Mouse (Mus musculus): ENCODE results near the gene Ttc3.
A peak's percentile ranks its signal among the peaks of the same experiment; 100 is the strongest.
"Not testable (repeated sequence)": the region's sequence is repeated elsewhere in the genome, so short reads cannot be mapped to it uniquely, and the experiment has no call there.

Gene Ttc3

GRCm38 (mm10) chr16:94370173-94370914, at the start of gene Ttc3:
Ttc3 (plus strand) TSS chr16:94370618.
- peak; percentile 96 for DNase-seq

GRCm38 (mm10) chr16:94323681-94324080, 46.7 kb upstream of the Ttc3 start:
- no peak for DNase-seq

- no peak for DNase-seq
Measured at GRCm38 (mm10) chr16:94326008-94326407, 44.4 kb upstream of the Ttc3 start.

GRCm38 (mm10) chr16:94327781-94328711, 42.4 kb upstream of the Ttc3 start, which contains the start of gene Ripply3:
Ripply3 (plus strand) TSS chr16:94328420.
- no peak for DNase-seq

- DNase-seq: no peak
Measured at GRCm38 (mm10) chr16:94328881-94329867, 41.2 kb upstream of the Ttc3 start.

- no peak for DNase-seq
Measured at GRCm38 (mm10) chr16:94330429-94330828, 40.0 kb upstream of the Ttc3 start.

- no peak for DNase-seq
Measured at GRCm38 (mm10) chr16:94331233-94331885, 39.1 kb upstream of the Ttc3 start.

- peak; percentile 40 for DNase-seq
Measured at GRCm38 (mm10) chr16:94331886-94332252, 38.5 kb upstream of the Ttc3 start.

GRCm38 (mm10) chr16:94335656-94336055, 34.8 kb upstream of the Ttc3 start:
- no peak for DNase-seq

- not testable (repeated sequence) for DNase-seq
Measured at GRCm38 (mm10) chr16:94339164-94340160, 31.0 kb upstream of the Ttc3 start.

GRCm38 (mm10) chr16:94345733-94346132, 24.7 kb upstream of the Ttc3 start:
- DNase-seq: no peak

- no peak for DNase-seq
Measured at GRCm38 (mm10) chr16:94347080-94347731, 23.2 kb upstream of the Ttc3 start.

- DNase-seq: no peak
Measured at GRCm38 (mm10) chr16:94348779-94349178, 21.6 kb upstream of the Ttc3 start.

- DNase-seq: no peak
Measured at GRCm38 (mm10) chr16:94349588-94350286, 20.7 kb upstream of the Ttc3 start.

GRCm38 (mm10) chr16:94350287-94350677, 20.1 kb upstream of the Ttc3 start:
- no peak for DNase-seq

GRCm38 (mm10) chr16:94354450-94354849, 16.0 kb upstream of the Ttc3 start:
- DNase-seq: no peak

GRCm38 (mm10) chr16:94356046-94356445, 14.4 kb upstream of the Ttc3 start:
- no peak for DNase-seq

GRCm38 (mm10) chr16:94356776-94357494, 13.5 kb upstream of the Ttc3 start:
- no peak for DNase-seq

GRCm38 (mm10) chr16:94358091-94358490, 12.3 kb upstream of the Ttc3 start:
- DNase-seq: no peak
